Mouse (Mus musculus) ES-E14 (cell line): Measurements from ENCODE around the gene Dld. TPM values are rescaled to one million over a fixed set of nuclear protein-coding genes. Genes with fewer than 3 reads are reported as not detected.

Source experiments
- DNase-seq: peaks from one replicate; pipeline ENCODE4 v3.0.0-alpha.2; 2013; ENCODE audit warnings: low read depth, low spot score
- H3K27ac ChIP-seq: 2 replicates; pipeline ENCODE4 v1.5.1; 2012; ENCODE audit warnings: low read depth, mild to moderate bottlenecking, low read length, moderate library complexity, mixed read lengths; ENCODE audit not compliant: poor library complexity, insufficient read depth, severe bottlenecking
- H3K36me3 ChIP-seq: 2 replicates; pipeline ENCODE4 v1.6.1; 2012; ENCODE audit warnings: mild to moderate bottlenecking, low read length, moderate library complexity, mixed read lengths; ENCODE audit not compliant: control insufficient read depth, poor library complexity, insufficient read depth, severe bottlenecking
- H3K4me1 ChIP-seq, 2 experiments: fragments of 150-350 bp in 1 of 2; sonication (generic) in 1 of 2; 2 replicates each; pipeline ENCODE4 v1.6.1; 2012; ENCODE audit warnings: low read length in 2 of 2, mild to moderate bottlenecking in 1 of 2, mixed read lengths in 1 of 2; ENCODE audit not compliant: control insufficient read depth in 2 of 2, insufficient read depth in 2 of 2, poor library complexity in 1 of 2
- H3K4me3 ChIP-seq, 2 experiments: fragments of 150-350 bp in 1 of 2; sonication (generic) in 1 of 2; 2 replicates each; pipeline ENCODE4 v1.5.1; 2012; ENCODE audit warnings: low read length in 2 of 2, low read depth in 1 of 2, mild to moderate bottlenecking in 1 of 2, mixed read lengths in 1 of 2; ENCODE audit not compliant: insufficient read depth in 1 of 2, poor library complexity in 1 of 2, severe bottlenecking in 1 of 2
- H3K9ac ChIP-seq: 2 replicates; pipeline ENCODE4 v1.6.1; 2012; ENCODE audit warnings: low read depth, mild to moderate bottlenecking, low read length, mixed read lengths; ENCODE audit not compliant: poor library complexity, insufficient read depth, severe bottlenecking
- H3K9me3 ChIP-seq: fragments of 150-350 bp; sonication (generic); 2 replicates; pipeline ENCODE4 v1.6.1; 2012; ENCODE audit warnings: low read depth, mild to moderate bottlenecking, low read length; ENCODE audit not compliant: control insufficient read depth, insufficient read depth
- CHD2 ChIP-seq: IDR thresholded peaks from 2 replicates; pipeline ENCODE4 v1.6.1; 2014; ENCODE audit warnings: mild to moderate bottlenecking, low read depth, low read length, inconsistent platforms
- HCFC1 ChIP-seq: IDR thresholded peaks from 2 replicates; pipeline ENCODE4 v1.6.1; 2012; ENCODE audit warnings: low read length, inconsistent platforms, borderline replicate concordance; ENCODE audit not compliant: insufficient read depth
- MAFK ChIP-seq: IDR thresholded peaks from 2 replicates; pipeline ENCODE4 v1.6.1; 2014; ENCODE audit warnings: mild to moderate bottlenecking, low read depth, low read length, inconsistent platforms; ENCODE audit not compliant: insufficient read depth
- ZC3H11A ChIP-seq: IDR thresholded peaks from 2 replicates; pipeline ENCODE4 v1.6.1; 2012; ENCODE audit warnings: low read depth, mild to moderate bottlenecking, inconsistent platforms, low read length, borderline replicate concordance
- ZNF384 ChIP-seq: IDR thresholded peaks from 2 replicates; pipeline ENCODE4 v1.6.1; 2012; ENCODE audit warnings: low read depth, low read length, inconsistent platforms
- in situ Hi-C, 2 experiments: fragments of 600-800 bp; cut with MboI; formaldehyde crosslinking; loops; one replicate each; pipeline ENCODE4 v1.15.1; 2025; ENCODE audit warnings: low sequenced_read_pairs in 2 of 2, inconsistent platforms in 1 of 2; ENCODE audit not compliant: unreplicated experiment in 2 of 2
- total RNA-seq: library from RNA; depleted of rRNA; stranded (reverse); fragments of 300-350 nt; gene quantifications from 2 replicates; pipeline ENCODE4 v1.2.3, GENCODE M21; 2012

Gene Dld
- total RNA-seq, 1 experiment, result 62.8 TPM

- H3K9me3 ChIP-seq, result no peaks in the 10 kb centered on the region
- no peaks in the 10 kb centered on the region for H3K36me3 ChIP-seq
- no peak overlapping the region for H3K27ac ChIP-seq
- H3K9ac ChIP-seq, result no peak overlapping the region
- in situ Hi-C loops, result no loop called here
- DNase-seq, result no peak
- TF ChIP-seq HCFC1, result no peak
- no peak for TF ChIP-seq ZNF384
- TF ChIP-seq ZC3H11A, result no peak
- no peak for TF ChIP-seq MAFK
- no peak for TF ChIP-seq CHD2
- peaks cover 0 to 5% of the 10 kb centered on the region in 2 experiments; a peak in 1 of 4 replicates for H3K4me1 ChIP-seq
- no peak overlapping the region for H3K4me3 ChIP-seq
Observed at GRCm38 (mm10) chr12:31377241-31377640, 26.0 kb upstream of the Dld start.

- Histone ChIP-seq H3K27ac (no peak overlapping the region), H3K9ac (no peak overlapping the region), H3K36me3 (no peaks in the 10 kb centered on the region), H3K4me3 (no peak overlapping the region), H3K9me3 (no peaks in the 10 kb centered on the region), H3K4me1 (peaks cover 0 to 5% of the 10 kb centered on the region in 2 experiments; a peak in 1 of 4 replicates)
- TF ChIP-seq CHD2 (no peak), HCFC1 (no peak), ZNF384 (no peak), ZC3H11A (no peak), MAFK (no peak)
- in situ Hi-C loops, result no loop called here
- DNase-seq, result peak; percentile 15
Observed at GRCm38 (mm10) chr12:31376326-31376950, 25.2 kb upstream of the Dld start.

- H3K36me3 ChIP-seq, result no peaks in the 10 kb centered on the region
- no peak overlapping the region for H3K4me3 ChIP-seq
- H3K9ac ChIP-seq, result no peak overlapping the region
- H3K27ac ChIP-seq, result no peak overlapping the region
- H3K9me3 ChIP-seq, result no peaks in the 10 kb centered on the region
- DNase-seq, result no peak
- H3K4me1 ChIP-seq, result peaks cover 0 to 5% of the 10 kb centered on the region in 2 experiments; a peak in 1 of 4 replicates
- TF ChIP-seq HCFC1, result no peak
- TF ChIP-seq CHD2, result no peak
- TF ChIP-seq ZNF384, result no peak
- no peak for TF ChIP-seq MAFK
- TF ChIP-seq ZC3H11A, result no peak
- in situ Hi-C loops, result no loop called here
Observed at GRCm38 (mm10) chr12:31375283-31375615, 24.0 kb upstream of the Dld start.

GRCm38 (mm10) chr12:31374603-31375282, 23.5 kb upstream of the Dld start:
- no peaks in the 10 kb centered on the region for H3K9me3 ChIP-seq
- H3K4me1 ChIP-seq, result peaks cover 0 to 5% of the 10 kb centered on the region in 2 experiments; a peak in 1 of 4 replicates
- in situ Hi-C loops, result no loop called here
- H3K9ac ChIP-seq, result no peak overlapping the region
- peak; percentile 37 for DNase-seq
- no peak overlapping the region for H3K4me3 ChIP-seq
- TF ChIP-seq CHD2 (no peak), ZC3H11A (peak; percentile 54; the same call in 1 of the 2 replicates)
- no peaks in the 10 kb centered on the region for H3K36me3 ChIP-seq
- H3K27ac ChIP-seq, result no peak overlapping the region
